Mouse (Mus musculus): ENCODE data around the gene Zfp384.

The Zfp384 gene

GRCm38 (mm10) chr6:125082801-125083386, 73.9 kb downstream of the Zfp384 start:
- DNase-seq (ENCODE audit: low read depth): no peak

- peak; percentile 56 for DNase-seq (ENCODE audit: low read depth)
These were observed 75.5 kb downstream of the Zfp384 start for GRCm38 (mm10) chr6:125084424-125084823.
